Mouse (Mus musculus): ENCODE measurements around the gene Olfr1218. TPM values are rescaled to one million over a fixed set of nuclear protein-coding genes. Genes with fewer than 3 reads are reported as not detected.

Gene Olfr1218
- polyA plus RNA-seq, 1 experiment from 2014 or later = not detected

Other genes starting within 250 kb of the Olfr1218 start
- gene Olfr1202, start 246.7 kb downstream of the Olfr1218 start, polyA plus RNA-seq (2015; fragmentation: Nextera tagmentation; extraction: Ambion mirVana) = not detected in 2 replicates
- gene Olfr1205, start 231.4 kb downstream of the Olfr1218 start, polyA plus RNA-seq (2015; fragmentation: Nextera tagmentation; extraction: Ambion mirVana) = not detected in 2 replicates
- not detected in 2 replicates for gene Olfr1204, start 211.9 kb downstream of the Olfr1218 start, polyA plus RNA-seq (2015; fragmentation: Nextera tagmentation; extraction: Ambion mirVana)
- not detected in 2 replicates for gene Olfr1206, start 198.0 kb downstream of the Olfr1218 start, polyA plus RNA-seq (2015; fragmentation: Nextera tagmentation; extraction: Ambion mirVana)
- gene Olfr1208, start 158.9 kb downstream of the Olfr1218 start, polyA plus RNA-seq (2015; fragmentation: Nextera tagmentation; extraction: Ambion mirVana) = not detected in 2 replicates
- gene Olfr1209, start 146.0 kb downstream of the Olfr1218 start, polyA plus RNA-seq (2015; fragmentation: Nextera tagmentation; extraction: Ambion mirVana) = not detected in 2 replicates
- gene Olfr1211, start 123.1 kb downstream of the Olfr1218 start, polyA plus RNA-seq (2015; fragmentation: Nextera tagmentation; extraction: Ambion mirVana) = not detected in 2 replicates
- not detected in 2 replicates for gene Olfr1212, start 107.2 kb downstream of the Olfr1218 start, polyA plus RNA-seq (2015; fragmentation: Nextera tagmentation; extraction: Ambion mirVana)
- not detected in 2 replicates for gene Gm13762, start 80.9 kb downstream of the Olfr1218 start, polyA plus RNA-seq (2015; fragmentation: Nextera tagmentation; extraction: Ambion mirVana)
- gene Olfr1214, start 68.5 kb downstream of the Olfr1218 start, polyA plus RNA-seq (2015; fragmentation: Nextera tagmentation; extraction: Ambion mirVana) = not detected in 2 replicates
- gene Olfr1215, start 54.2 kb downstream of the Olfr1218 start, polyA plus RNA-seq (2015; fragmentation: Nextera tagmentation; extraction: Ambion mirVana) = not detected in 2 replicates
- not detected in 2 replicates for gene Olfr1216, start 42.8 kb downstream of the Olfr1218 start, polyA plus RNA-seq (2015; fragmentation: Nextera tagmentation; extraction: Ambion mirVana)
- not detected in 2 replicates for gene Olfr1217, start 29.1 kb downstream of the Olfr1218 start, polyA plus RNA-seq (2015; fragmentation: Nextera tagmentation; extraction: Ambion mirVana)
- gene Olfr1219, start 22.3 kb upstream of the Olfr1218 start, polyA plus RNA-seq (2015; fragmentation: Nextera tagmentation; extraction: Ambion mirVana) = not detected in 2 replicates
- gene Olfr1220, start 45.6 kb upstream of the Olfr1218 start, polyA plus RNA-seq (2015; fragmentation: Nextera tagmentation; extraction: Ambion mirVana) = not detected in 2 replicates
- gene Olfr1221, start 56.1 kb upstream of the Olfr1218 start, polyA plus RNA-seq (2015; fragmentation: Nextera tagmentation; extraction: Ambion mirVana) = not detected in 2 replicates
- gene Olfr1222, start 71.9 kb upstream of the Olfr1218 start, polyA plus RNA-seq (2015; fragmentation: Nextera tagmentation; extraction: Ambion mirVana) = not detected in 2 replicates
- not detected in 2 replicates for gene Olfr1223, start 90.4 kb upstream of the Olfr1218 start, polyA plus RNA-seq (2015; fragmentation: Nextera tagmentation; extraction: Ambion mirVana)
- gene Olfr1224-ps1, start 102.9 kb upstream of the Olfr1218 start, polyA plus RNA-seq (2015; fragmentation: Nextera tagmentation; extraction: Ambion mirVana) = not detected in 2 replicates
- gene Olfr1225, start 113.5 kb upstream of the Olfr1218 start, polyA plus RNA-seq (2015; fragmentation: Nextera tagmentation; extraction: Ambion mirVana) = not detected in 2 replicates
- not detected in 2 replicates for gene Olfr1226, start 138.9 kb upstream of the Olfr1218 start, polyA plus RNA-seq (2015; fragmentation: Nextera tagmentation; extraction: Ambion mirVana)
- gene Olfr1228, start 192.9 kb upstream of the Olfr1218 start, polyA plus RNA-seq (2015; fragmentation: Nextera tagmentation; extraction: Ambion mirVana) = not detected in 2 replicates
- gene Olfr1229, start 226.8 kb upstream of the Olfr1218 start, polyA plus RNA-seq (2015; fragmentation: Nextera tagmentation; extraction: Ambion mirVana) = not detected in 2 replicates
- not detected in 2 replicates for gene Olfr1230, start 236.1 kb upstream of the Olfr1218 start, polyA plus RNA-seq (2015; fragmentation: Nextera tagmentation; extraction: Ambion mirVana)
- gene Olfr1231, start 245.9 kb upstream of the Olfr1218 start, polyA plus RNA-seq (2015; fragmentation: Nextera tagmentation; extraction: Ambion mirVana) = not detected in 2 replicates